Mouse (Mus musculus): ENCODE measurements around the gene Kcnip1.

Gene Kcnip1

GRCm38 (mm10) chr11:33992938-33993337, at the start of gene Kcnip1:
Gene Kcnip1 (minus strand): TSS chr11:33993152.
- DNase-seq (ENCODE audit: low read depth, low spot score): no peak

GRCm38 (mm10) chr11:34040061-34040460, 47.1 kb upstream of the Kcnip1 start:
- no peak for DNase-seq (ENCODE audit: low read depth, low spot score)

GRCm38 (mm10) chr11:34035909-34036658, 43.1 kb upstream of the Kcnip1 start:
- no peak for DNase-seq (ENCODE audit: low read depth, low spot score)

- DNase-seq (ENCODE audit: low read depth, low spot score): no peak
These were observed 41.8 kb upstream of the Kcnip1 start for GRCm38 (mm10) chr11:34034794-34035193.

- no peak for DNase-seq (ENCODE audit: low read depth, low spot score)
These were observed 41.1 kb upstream of the Kcnip1 start for GRCm38 (mm10) chr11:34034008-34034505.

- DNase-seq (ENCODE audit: low read depth, low spot score): no peak
These were observed 38.3 kb upstream of the Kcnip1 start for GRCm38 (mm10) chr11:34031015-34031805.

- no peak for DNase-seq (ENCODE audit: low read depth, low spot score)
These were observed 36.7 kb upstream of the Kcnip1 start for GRCm38 (mm10) chr11:34029658-34030057.

- no peak for DNase-seq (ENCODE audit: low read depth, low spot score)
These were observed 32.1 kb upstream of the Kcnip1 start for GRCm38 (mm10) chr11:34025091-34025490.

- no peak for DNase-seq (ENCODE audit: low read depth, low spot score)
These were observed 19.2 kb upstream of the Kcnip1 start for GRCm38 (mm10) chr11:34012007-34012652.

- DNase-seq (ENCODE audit: low read depth, low spot score): no peak
These were observed 17.9 kb upstream of the Kcnip1 start for GRCm38 (mm10) chr11:34010859-34011172.

- no peak for DNase-seq (ENCODE audit: low read depth, low spot score)
These were observed 17.3 kb upstream of the Kcnip1 start for GRCm38 (mm10) chr11:34010133-34010858.

GRCm38 (mm10) chr11:34009316-34010087, 16.6 kb upstream of the Kcnip1 start:
- DNase-seq (ENCODE audit: low read depth, low spot score): no peak

GRCm38 (mm10) chr11:34008702-34009101, 15.8 kb upstream of the Kcnip1 start:
- no peak for DNase-seq (ENCODE audit: low read depth, low spot score)

- DNase-seq (ENCODE audit: low read depth, low spot score): no peak
These were observed 15.3 kb upstream of the Kcnip1 start for GRCm38 (mm10) chr11:34008214-34008613.

- no peak for DNase-seq (ENCODE audit: low read depth, low spot score)
These were observed 14.7 kb upstream of the Kcnip1 start for GRCm38 (mm10) chr11:34007616-34008015.

GRCm38 (mm10) chr11:34002593-34002965, 9.6 kb upstream of the Kcnip1 start:
- DNase-seq (ENCODE audit: low read depth, low spot score): no peak

GRCm38 (mm10) chr11:34001938-34002592, 9.1 kb upstream of the Kcnip1 start:
- no peak for DNase-seq (ENCODE audit: low read depth, low spot score)

- DNase-seq (ENCODE audit: low read depth, low spot score): no peak
These were observed 7.5 kb upstream of the Kcnip1 start for GRCm38 (mm10) chr11:34000416-34000815.

- DNase-seq (ENCODE audit: low read depth, low spot score): no peak
These were observed 5.3 kb upstream of the Kcnip1 start for GRCm38 (mm10) chr11:33998244-33998643.

- DNase-seq (ENCODE audit: low read depth, low spot score): no peak
These were observed 544 bp upstream of the Kcnip1 start for GRCm38 (mm10) chr11:33993496-33993895.

Data from brain, embryonic 18.5 days (tissue).